Mouse (Mus musculus) erythroblast, embryonic 14.5 days (primary cell): ENCODE data around the gene Gnat1. TPM values are rescaled to one million over a fixed set of nuclear protein-coding genes. Genes with fewer than 3 reads are reported as not detected.

ENCODE experiments used
- H3K27me3 ChIP-seq: 2 replicates; pipeline ENCODE4 v1.6.1; 2012; ENCODE audit warnings: inconsistent platforms; ENCODE audit not compliant: control insufficient read depth
- H3K36me3 ChIP-seq: 2 replicates; pipeline ENCODE4 v1.6.1; 2012; ENCODE audit warnings: mild to moderate bottlenecking, inconsistent platforms; ENCODE audit not compliant: control insufficient read depth
- H3K4me1 ChIP-seq: 2 replicates; pipeline ENCODE4 v1.6.1; 2012; ENCODE audit warnings: inconsistent platforms; ENCODE audit not compliant: control insufficient read depth
- H3K4me3 ChIP-seq: replicated peaks from 2 replicates; pipeline ENCODE3; 2012; ENCODE audit warnings: moderate library complexity, mild to moderate bottlenecking, inconsistent platforms
- H3K9me3 ChIP-seq: 2 replicates; pipeline ENCODE4 v1.6.1; 2012; ENCODE audit warnings: low read length, inconsistent platforms, mixed read lengths; ENCODE audit not compliant: control insufficient read depth
- GATA1 ChIP-seq: IDR thresholded peaks from 2 replicates; pipeline ENCODE4 v1.6.1; 2012; ENCODE audit warnings: low read length, inconsistent platforms, mixed read lengths
- TAL1 ChIP-seq: IDR thresholded peaks from 3 replicates; pipeline ENCODE4 v1.6.1; 2012; ENCODE audit warnings: low read length, inconsistent platforms, mixed read lengths
- polyA plus RNA-seq: library from polyadenylated mRNA; stranded (reverse); fragments of >175 nt; gene quantifications from 2 replicates; pipeline ENCODE4 v1.2.3, GENCODE M21; 2012

The Gnat1 gene
- polyA plus RNA-seq, 1 experiment = not detected

DNA sequence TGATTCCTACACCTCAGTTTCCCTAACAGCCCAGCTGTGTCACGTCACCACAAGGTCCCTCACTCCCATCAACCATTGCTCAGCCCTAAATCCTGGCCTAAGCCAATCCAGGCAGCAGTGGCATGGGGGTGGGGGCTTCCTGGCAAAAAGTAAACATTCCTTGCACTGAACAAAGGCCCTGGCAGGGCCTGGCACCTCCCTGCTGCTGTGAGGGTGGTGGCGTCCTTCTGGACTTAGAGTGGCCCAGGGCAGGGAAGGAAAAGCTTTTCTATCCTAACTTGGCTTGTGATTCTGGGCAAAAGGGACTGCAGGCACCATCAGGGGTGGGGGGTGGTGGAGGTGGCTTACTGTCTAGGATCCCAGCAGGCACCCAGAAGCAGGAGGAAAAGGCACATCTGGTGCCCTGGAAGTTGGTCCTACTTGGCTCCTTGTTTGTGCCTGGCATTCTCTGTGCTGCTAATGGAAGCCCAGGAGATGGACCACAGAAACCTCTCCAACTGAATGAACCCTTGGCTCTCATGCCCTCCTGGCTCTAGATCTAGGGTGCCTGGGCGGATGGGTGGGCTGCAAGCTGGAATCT lies 23.2 kb upstream of the Gnat1 start:
- Histone ChIP-seq H3K4me3 (no peak overlapping the region), H3K36me3 (no peaks in the 10 kb centered on the region), H3K9me3 (no peaks in the 10 kb centered on the region), H3K4me1 (no peaks in the 10 kb centered on the region), H3K27me3 (peaks cover 50% of the 10 kb centered on the region)
- no peak for TF ChIP-seq GATA1
- TF ChIP-seq TAL1 = no peak

DNA sequence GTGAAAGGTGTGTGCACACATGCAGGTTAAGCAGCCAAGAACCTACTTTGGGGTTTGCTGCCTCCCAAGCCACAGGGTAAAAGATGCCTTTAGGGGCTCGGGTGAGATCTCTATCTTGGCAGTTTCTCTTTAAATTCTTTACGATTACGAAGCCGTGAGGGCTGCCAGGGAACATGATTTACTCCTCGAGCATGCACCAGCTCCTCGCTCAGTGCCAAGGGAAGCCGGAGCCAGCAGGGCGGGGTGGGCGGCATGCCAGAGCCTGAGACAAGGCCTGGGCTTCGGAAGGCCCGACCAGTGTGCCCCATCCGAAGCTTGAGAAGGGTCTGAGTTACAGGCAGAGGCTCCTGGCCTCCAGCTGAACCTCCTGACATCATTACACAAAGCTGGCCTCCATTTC lies 22.1 kb upstream of the Gnat1 start:
- H3K27me3 ChIP-seq = peaks cover 39% of the 10 kb centered on the region

DNA sequence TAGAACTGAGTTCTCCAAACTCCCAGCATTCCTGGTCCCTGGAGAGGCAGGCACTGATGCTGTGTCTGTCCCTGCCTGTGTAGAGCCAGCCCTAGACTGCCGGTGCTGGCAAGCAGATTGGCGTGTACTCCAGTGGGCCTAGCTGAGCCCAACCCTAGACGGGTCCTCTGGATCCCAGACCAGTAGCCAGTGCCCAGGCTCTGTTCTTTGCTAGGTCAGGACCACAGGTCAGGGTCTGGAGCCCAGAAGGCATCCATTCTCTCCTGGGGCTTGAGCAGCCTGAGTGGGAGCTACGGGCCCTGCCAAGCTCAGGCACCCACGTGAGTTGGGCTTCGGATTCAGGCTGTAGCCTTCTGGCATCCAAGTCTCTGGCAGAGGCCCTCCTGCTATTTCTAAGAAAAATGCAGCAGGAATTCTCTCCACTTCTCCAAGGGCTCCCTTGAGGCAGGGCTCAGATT lies 20.6 kb upstream of the Gnat1 start:
- Histone ChIP-seq H3K36me3 (no peaks in the 10 kb centered on the region), H3K4me1 (no peaks in the 10 kb centered on the region), H3K9me3 (no peaks in the 10 kb centered on the region), H3K4me3 (no peak overlapping the region), H3K27me3 (peaks cover 29% of the 10 kb centered on the region)
- no peak for TF ChIP-seq GATA1
- TF ChIP-seq TAL1 = no peak

More for the DNA sequence above, 22.1 kb upstream of the Gnat1 start:
- Histone ChIP-seq H3K9me3 (no peaks in the 10 kb centered on the region), H3K36me3 (no peaks in the 10 kb centered on the region), H3K4me3 (no peak overlapping the region), H3K4me1 (no peaks in the 10 kb centered on the region)
- TF ChIP-seq TAL1 (no peak), GATA1 (no peak)

DNA sequence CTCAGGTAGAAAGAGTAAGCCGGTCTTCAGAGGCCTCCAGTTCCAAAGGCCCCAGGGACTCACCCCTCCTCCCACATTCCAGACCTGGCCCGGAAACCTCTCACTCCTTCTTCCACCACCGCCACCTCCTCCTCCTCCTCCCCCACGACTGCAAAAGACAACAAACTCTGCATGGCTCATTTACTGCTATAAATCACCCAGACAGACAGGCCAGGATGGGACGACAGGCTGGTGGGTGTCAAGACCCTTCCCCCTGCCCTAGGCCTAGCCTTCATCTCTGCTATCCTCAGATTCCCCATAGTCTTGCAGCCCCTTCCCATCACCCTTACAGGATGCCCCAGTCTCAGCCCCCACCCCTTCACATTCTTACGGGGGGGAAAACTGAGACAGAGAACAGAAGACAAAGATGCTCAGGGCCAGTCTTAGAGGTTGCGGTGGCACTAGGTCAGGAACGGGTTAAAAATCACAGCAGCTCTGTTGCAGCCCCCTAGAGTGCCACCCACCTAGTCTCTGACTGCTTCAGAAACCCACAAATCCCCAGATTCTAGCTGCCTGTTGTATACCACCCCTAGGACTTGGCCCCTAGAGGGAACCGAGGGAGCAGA lies 20.0 kb upstream of the Gnat1 start:
- Histone ChIP-seq H3K27me3 (peaks cover 22% of the 10 kb centered on the region), H3K36me3 (no peaks in the 10 kb centered on the region), H3K9me3 (no peaks in the 10 kb centered on the region), H3K4me3 (no peak overlapping the region), H3K4me1 (no peaks in the 10 kb centered on the region)
- TF ChIP-seq TAL1 (no peak), GATA1 (no peak)

DNA sequence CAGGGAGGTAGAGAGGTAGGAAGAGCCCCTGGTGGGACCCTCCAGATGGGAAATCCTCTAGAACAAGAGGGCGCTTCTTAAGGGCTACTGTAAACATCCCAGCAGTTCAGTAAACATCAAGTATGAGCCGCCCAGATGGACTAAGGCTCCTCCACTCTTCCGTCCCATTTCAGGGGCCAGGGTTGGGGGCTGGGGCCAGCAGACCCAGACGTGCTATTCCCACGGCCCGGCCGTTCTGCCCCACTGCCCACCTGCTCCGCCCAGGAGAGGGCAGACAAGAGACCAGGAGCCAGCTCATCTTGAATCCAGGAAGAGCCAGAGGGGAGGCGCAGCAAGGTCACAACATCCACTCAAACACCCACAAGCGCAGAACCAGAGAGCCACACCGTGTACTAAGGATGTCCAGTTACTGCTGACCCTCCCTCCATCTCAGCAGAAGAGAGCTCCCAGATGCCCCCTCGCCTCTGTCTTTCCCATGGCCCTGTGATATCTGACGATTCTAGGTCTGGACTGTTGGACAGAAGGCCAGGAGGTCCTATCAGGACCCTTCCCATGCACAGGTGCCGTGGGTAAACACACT lies 19.2 kb upstream of the Gnat1 start:
- H3K4me1 ChIP-seq = no peaks in the 10 kb centered on the region
- no peak for TF ChIP-seq GATA1
- H3K27me3 ChIP-seq = peaks cover 18% of the 10 kb centered on the region
- no peak overlapping the region for H3K4me3 ChIP-seq
- no peaks in the 10 kb centered on the region for H3K9me3 ChIP-seq
- no peaks in the 10 kb centered on the region for H3K36me3 ChIP-seq

DNA sequence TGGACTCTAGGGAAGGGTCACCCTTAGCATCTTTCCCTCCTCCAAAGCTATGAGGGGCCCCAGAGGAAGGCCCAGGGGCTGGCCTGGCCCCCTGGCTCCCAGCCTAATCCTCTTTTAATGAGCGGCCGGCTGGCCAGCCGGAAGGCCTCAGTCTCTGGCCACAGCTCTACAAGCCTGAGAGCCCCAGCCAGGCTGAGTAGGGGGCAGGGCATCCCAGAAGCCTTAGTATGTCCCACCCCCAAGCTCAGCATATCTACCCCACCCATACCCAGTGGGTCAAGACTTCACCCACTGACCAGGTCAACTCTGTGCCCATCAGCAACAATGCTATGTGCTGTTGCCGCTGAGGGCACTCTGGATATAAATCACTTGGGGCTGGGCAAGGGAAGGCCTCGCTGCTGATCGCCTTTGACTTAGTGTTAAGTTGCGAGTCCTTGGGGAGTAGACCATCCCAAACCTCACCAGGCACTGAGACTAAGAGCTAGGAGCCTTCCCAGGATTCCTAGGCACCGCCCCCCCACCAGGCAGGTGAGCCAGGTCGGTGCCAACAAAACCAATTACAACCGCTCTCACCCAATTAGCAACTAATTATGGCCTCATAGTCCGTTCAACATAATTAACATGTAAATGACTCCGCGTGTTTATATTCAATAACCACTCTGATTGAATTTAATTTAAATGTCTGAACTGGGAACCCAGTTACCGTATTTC lies 18.5 kb upstream of the Gnat1 start:
- TF ChIP-seq GATA1 (no peak), TAL1 (no peak)
- H3K36me3 ChIP-seq = no peaks in the 10 kb centered on the region
- H3K9me3 ChIP-seq = no peaks in the 10 kb centered on the region
- peaks cover 17% of the 10 kb centered on the region for H3K27me3 ChIP-seq
- H3K4me1 ChIP-seq = peaks cover 5% of the 10 kb centered on the region
- H3K4me3 ChIP-seq = no peak overlapping the region

DNA sequence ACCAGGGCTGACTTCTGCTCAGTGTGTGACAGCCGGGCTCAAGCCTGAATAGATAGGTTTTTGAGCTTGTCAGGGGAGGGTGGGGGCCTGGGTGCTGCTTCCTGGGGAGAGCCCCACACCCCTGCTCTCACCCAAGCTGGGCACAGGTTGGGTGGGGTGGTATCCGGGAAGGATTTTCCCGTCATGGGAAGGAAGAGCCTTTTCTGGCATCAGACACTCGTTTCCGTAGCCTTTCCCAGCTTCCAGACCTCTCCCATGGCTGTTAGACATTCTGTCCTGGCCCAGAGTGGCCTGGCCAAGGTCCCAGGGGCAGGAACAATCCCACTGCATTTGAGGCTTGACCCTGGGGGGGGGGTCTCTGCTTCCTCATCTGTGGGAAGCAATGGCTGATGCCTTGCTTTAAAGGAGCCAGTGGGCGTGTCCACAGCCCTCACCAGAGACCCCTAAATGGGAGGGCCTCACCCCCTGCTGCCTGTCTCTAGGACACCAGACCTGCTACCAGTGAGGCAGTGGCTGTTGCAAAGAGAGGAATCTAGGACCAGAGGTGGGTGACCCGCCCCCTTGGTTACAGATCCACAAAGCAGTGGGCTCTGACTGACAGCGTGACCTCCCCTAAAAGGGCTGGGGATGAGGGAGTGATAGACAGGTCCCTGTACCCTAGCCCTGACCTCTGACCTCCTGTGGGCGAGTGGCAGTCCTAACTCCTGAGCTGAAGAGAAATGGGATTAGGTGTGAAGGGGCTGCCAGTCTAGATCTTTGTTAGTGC lies 17.5 kb upstream of the Gnat1 start:
- TF ChIP-seq TAL1 = no peak
- TF ChIP-seq GATA1 = no peak
- peaks cover 17% of the 10 kb centered on the region for H3K27me3 ChIP-seq
- no peaks in the 10 kb centered on the region for H3K36me3 ChIP-seq
- peaks cover 15% of the 10 kb centered on the region for H3K4me1 ChIP-seq
- H3K4me3 ChIP-seq = no peak overlapping the region
- H3K9me3 ChIP-seq = no peaks in the 10 kb centered on the region

DNA sequence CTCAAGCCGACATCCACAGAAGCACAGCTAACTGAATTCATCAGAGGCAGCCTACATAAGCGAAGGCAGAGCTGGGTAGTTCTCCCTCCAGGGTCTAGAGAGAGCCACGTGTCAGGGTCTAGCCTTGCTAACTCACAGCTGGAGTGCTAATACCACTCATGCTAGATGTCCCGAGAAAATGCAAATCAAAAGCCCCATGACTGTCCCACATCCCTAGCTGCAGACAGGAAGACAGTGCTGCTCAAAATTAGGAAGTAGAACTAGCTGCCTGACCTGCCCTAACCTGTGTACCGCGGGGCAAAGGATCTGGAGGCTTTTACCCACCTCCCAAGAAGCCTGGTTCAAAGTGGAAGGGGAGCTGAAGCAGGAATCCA lies 16.6 kb upstream of the Gnat1 start:
- H3K4me1 ChIP-seq = peaks cover 15% of the 10 kb centered on the region
- H3K4me3 ChIP-seq = no peak overlapping the region
- no peaks in the 10 kb centered on the region for H3K36me3 ChIP-seq
- TF ChIP-seq GATA1 (no peak), TAL1 (no peak)
- H3K27me3 ChIP-seq = peaks cover 17% of the 10 kb centered on the region
- H3K9me3 ChIP-seq = no peaks in the 10 kb centered on the region
